Mouse (Mus musculus) liver, embryonic 12.5 days (tissue): ENCODE measurements around the gene Auts2. TPM values are rescaled to one million over a fixed set of nuclear protein-coding genes. Genes with fewer than 3 reads are reported as not detected.
A peak's percentile ranks its signal among the peaks of the same experiment; 100 is the strongest.

Experiments
- ATAC-seq: fragments of 200-750 bp; cut with Nextera tagmentation; 2 replicates; pipeline ENCODE4 v1.8.0; 2017; ENCODE audit warnings: moderate number of reproducible peaks, mild to moderate bottlenecking, moderate library complexity
- H3K27ac ChIP-seq: fragments of 300-500 bp; sonication (generic); 2 replicates; pipeline ENCODE4 v1.5.1; 2016; ENCODE audit warnings: mild to moderate bottlenecking
- H3K27me3 ChIP-seq: fragments of 300-500 bp; sonication (generic); replicated peaks from 2 replicates; pipeline ENCODE4 v1.6.1; 2016; ENCODE audit warnings: mild to moderate bottlenecking, moderate library complexity
- H3K36me3 ChIP-seq: fragments of 300-500 bp; sonication (generic); 2 replicates; pipeline ENCODE4 v1.6.1; 2016; ENCODE audit warnings: mild to moderate bottlenecking, moderate library complexity
- H3K4me1 ChIP-seq: fragments of 300-500 bp; sonication (generic); 2 replicates; pipeline ENCODE4 v1.6.1; 2016
- H3K4me2 ChIP-seq: fragments of 300-500 bp; sonication (generic); 2 replicates; pipeline ENCODE4 v1.6.1; 2016; ENCODE audit warnings: mild to moderate bottlenecking, moderate library complexity
- H3K4me3 ChIP-seq: fragments of 300-500 bp; sonication (generic); 2 replicates; pipeline ENCODE4 v1.5.1; 2016; ENCODE audit warnings: mild to moderate bottlenecking, moderate library complexity
- H3K9ac ChIP-seq: fragments of 300-500 bp; sonication (generic); 2 replicates; pipeline ENCODE4 v1.6.1; 2016; ENCODE audit warnings: mild to moderate bottlenecking, moderate library complexity
- H3K9me3 ChIP-seq: fragments of 300-500 bp; sonication (generic); replicated peaks from 2 replicates; pipeline ENCODE4 v1.6.1; 2016; ENCODE audit warnings: mild to moderate bottlenecking, moderate library complexity
- WGBS: fragments of 180-500 bp; shearing (Covaris S2); methylation state at CpG from one replicate; pipeline ENCODE4 v1.1.7; 2016; ENCODE audit not compliant: insufficient replicate concordance; 5-methylcytosine and 5-hydroxymethylcytosine counted together
- polyA plus RNA-seq: library from polyadenylated mRNA; unstranded; fragments of >200 nt; fragmentation: Nextera tagmentation; extraction: Ambion mirVana; gene quantifications from 2 replicates; pipeline ENCODE4 v1.2.1, GENCODE M21; 2016

Auts2 gene
- polyA plus RNA-seq, 1 experiment from 2014 or later = 4.4 TPM

GRCm38 (mm10) chr5:132368678-132369088 lies 174.5 kb downstream of the Auts2 start:
- H3K27me3 ChIP-seq = no peaks in the 10 kb centered on the region
- peaks cover 12% of the 10 kb centered on the region for H3K4me1 ChIP-seq
- H3K9ac ChIP-seq = no peak overlapping the region
- H3K36me3 ChIP-seq = no peaks in the 10 kb centered on the region
- no peaks in the 10 kb centered on the region for H3K9me3 ChIP-seq
- no peak overlapping the region for H3K4me3 ChIP-seq
- 53% methylated on average over 7 of the region's 7 CpGs for WGBS
- H3K27ac ChIP-seq = no peak overlapping the region
- ATAC-seq = no peak
- H3K4me2 ChIP-seq = no peak overlapping the region

GRCm38 (mm10) chr5:132361276-132361675 lies 181.9 kb downstream of the Auts2 start:
- Histone ChIP-seq H3K9me3 (no peaks in the 10 kb centered on the region), H3K27me3 (no peaks in the 10 kb centered on the region), H3K27ac (no peak overlapping the region), H3K4me2 (no peak overlapping the region), H3K9ac (no peak overlapping the region), H3K4me3 (no peak overlapping the region), H3K4me1 (no peaks in the 10 kb centered on the region), H3K36me3 (no peaks in the 10 kb centered on the region)
- WGBS = 57% methylated on average over 1 of the region's 1 CpGs
- ATAC-seq = no peak

- Histone ChIP-seq H3K27me3 (no peaks in the 10 kb centered on the region), H3K4me3 (no peak overlapping the region), H3K9me3 (no peaks in the 10 kb centered on the region), H3K4me2 (no peak overlapping the region), H3K9ac (no peak overlapping the region), H3K27ac (no peak overlapping the region), H3K36me3 (no peaks in the 10 kb centered on the region), H3K4me1 (0 out of 2 replicates have a peak, but pooled peaks cover under 1% of the 10 kb centered on the region)
- ATAC-seq = no peak
- 24% methylated on average over 5 of the region's 5 CpGs for WGBS
Measured at GRCm38 (mm10) chr5:132357726-132358125, 185.4 kb downstream of the Auts2 start.

GRCm38 (mm10) chr5:132355935-132356334 lies 187.2 kb downstream of the Auts2 start:
- ATAC-seq = no peak
- Histone ChIP-seq H3K4me2 (no peak overlapping the region), H3K27ac (no peak overlapping the region), H3K27me3 (no peaks in the 10 kb centered on the region), H3K4me3 (no peak overlapping the region), H3K4me1 (peaks cover 12% of the 10 kb centered on the region; the same call in 1 of the 2 replicates), H3K9ac (no peak overlapping the region), H3K36me3 (no peaks in the 10 kb centered on the region), H3K9me3 (no peaks in the 10 kb centered on the region)
- WGBS = 62% methylated on average over 7 of the region's 7 CpGs

GRCm38 (mm10) chr5:132352437-132352836 lies 190.7 kb downstream of the Auts2 start:
- H3K4me2 ChIP-seq = no peak overlapping the region
- no peak overlapping the region for H3K9ac ChIP-seq
- 14% methylated on average over 1 of the region's 1 CpGs for WGBS
- peaks cover 27% of the 10 kb centered on the region for H3K4me1 ChIP-seq
- H3K9me3 ChIP-seq = no peaks in the 10 kb centered on the region
- no peak overlapping the region for H3K4me3 ChIP-seq
- ATAC-seq = 0 out of 2 replicates have a peak, but pooled peaks have one; percentile 18
- no peaks in the 10 kb centered on the region for H3K36me3 ChIP-seq
- H3K27ac ChIP-seq = no peak overlapping the region
- H3K27me3 ChIP-seq = no peaks in the 10 kb centered on the region

GRCm38 (mm10) chr5:132351139-132351538 lies 192.0 kb downstream of the Auts2 start:
- H3K9me3 ChIP-seq = no peaks in the 10 kb centered on the region
- no peaks in the 10 kb centered on the region for H3K27me3 ChIP-seq
- H3K27ac ChIP-seq = no peak overlapping the region
- no peak overlapping the region for H3K4me3 ChIP-seq
- H3K36me3 ChIP-seq = no peaks in the 10 kb centered on the region
- no peak overlapping the region for H3K9ac ChIP-seq
- peaks cover 27% of the 10 kb centered on the region for H3K4me1 ChIP-seq
- no peak overlapping the region for H3K4me2 ChIP-seq
- no peak for ATAC-seq

GRCm38 (mm10) chr5:132341315-132341714 lies 201.8 kb downstream of the Auts2 start:
- H3K4me1 ChIP-seq = no peaks in the 10 kb centered on the region
- no peaks in the 10 kb centered on the region for H3K36me3 ChIP-seq
- no peaks in the 10 kb centered on the region for H3K9me3 ChIP-seq
- H3K27me3 ChIP-seq = no peaks in the 10 kb centered on the region
- 32% methylated on average over 3 of the region's 3 CpGs for WGBS
- no peak overlapping the region for H3K27ac ChIP-seq
- H3K9ac ChIP-seq = no peak overlapping the region
- H3K4me2 ChIP-seq = no peak overlapping the region
- no peak; the same call in 1 of the 2 replicates for ATAC-seq
- no peak overlapping the region for H3K4me3 ChIP-seq

GRCm38 (mm10) chr5:132337677-132338076 lies 205.5 kb downstream of the Auts2 start:
- Histone ChIP-seq H3K27me3 (no peaks in the 10 kb centered on the region), H3K4me2 (no peak overlapping the region), H3K36me3 (no peaks in the 10 kb centered on the region), H3K27ac (no peak overlapping the region), H3K9ac (no peak overlapping the region), H3K9me3 (no peaks in the 10 kb centered on the region), H3K4me1 (no peaks in the 10 kb centered on the region), H3K4me3 (no peak overlapping the region)
- 52% methylated on average over 3 of the region's 3 CpGs for WGBS
- no peak for ATAC-seq

GRCm38 (mm10) chr5:132335719-132336118 lies 207.4 kb downstream of the Auts2 start:
- Histone ChIP-seq H3K9me3 (no peaks in the 10 kb centered on the region), H3K4me2 (no peak overlapping the region), H3K27me3 (no peaks in the 10 kb centered on the region), H3K4me3 (no peak overlapping the region), H3K4me1 (no peaks in the 10 kb centered on the region), H3K27ac (no peak overlapping the region), H3K9ac (no peak overlapping the region), H3K36me3 (no peaks in the 10 kb centered on the region)
- ATAC-seq = no peak
- WGBS = 69% methylated on average over 4 of the region's 4 CpGs

GRCm38 (mm10) chr5:132334796-132335195 lies 208.3 kb downstream of the Auts2 start:
- no peak for ATAC-seq
- Histone ChIP-seq H3K36me3 (no peaks in the 10 kb centered on the region), H3K27me3 (no peaks in the 10 kb centered on the region), H3K4me3 (no peak overlapping the region), H3K27ac (no peak overlapping the region), H3K4me2 (no peak overlapping the region), H3K4me1 (no peaks in the 10 kb centered on the region), H3K9ac (no peak overlapping the region), H3K9me3 (no peaks in the 10 kb centered on the region)
- 71% methylated on average over 3 of the region's 3 CpGs for WGBS

GRCm38 (mm10) chr5:132333744-132334143 lies 209.4 kb downstream of the Auts2 start:
- no peaks in the 10 kb centered on the region for H3K4me1 ChIP-seq

GRCm38 (mm10) chr5:132332521-132332920 lies 210.6 kb downstream of the Auts2 start:
- Histone ChIP-seq H3K27me3 (no peaks in the 10 kb centered on the region), H3K4me3 (no peak overlapping the region), H3K27ac (no peak overlapping the region), H3K36me3 (no peaks in the 10 kb centered on the region), H3K9me3 (no peaks in the 10 kb centered on the region), H3K9ac (no peak overlapping the region), H3K4me2 (no peak overlapping the region), H3K4me1 (no peaks in the 10 kb centered on the region)
- no peak for ATAC-seq
- 57% methylated on average over 4 of the region's 4 CpGs for WGBS

More at GRCm38 (mm10) chr5:132333744-132334143, 209.4 kb downstream of the Auts2 start:
- Histone ChIP-seq H3K9me3 (no peaks in the 10 kb centered on the region), H3K27ac (no peak overlapping the region), H3K9ac (no peak overlapping the region), H3K27me3 (no peaks in the 10 kb centered on the region), H3K4me3 (no peak overlapping the region), H3K4me2 (no peak overlapping the region), H3K36me3 (no peaks in the 10 kb centered on the region)
- no peak for ATAC-seq
- 68% methylated on average over 2 of the region's 2 CpGs for WGBS

- Histone ChIP-seq H3K4me3 (no peak overlapping the region), H3K4me1 (no peaks in the 10 kb centered on the region), H3K9ac (no peak overlapping the region), H3K4me2 (no peak overlapping the region), H3K36me3 (no peaks in the 10 kb centered on the region), H3K27me3 (no peaks in the 10 kb centered on the region), H3K27ac (no peak overlapping the region), H3K9me3 (no peaks in the 10 kb centered on the region)
- 58% methylated on average over 3 of the region's 3 CpGs for WGBS
- no peak for ATAC-seq
Measured at GRCm38 (mm10) chr5:132329171-132329936, 213.8 kb downstream of the Auts2 start.
